Mouse (Mus musculus) lung, embryonic 16.5 days (tissue): ENCODE data around the gene Yeats2. TPM values are rescaled to one million over a fixed set of nuclear protein-coding genes. Genes with fewer than 3 reads are reported as not detected.

Source experiments
- ATAC-seq: fragments of 200-750 bp; cut with Nextera tagmentation; 2 replicates; pipeline ENCODE4 v1.8.0; 2017; ENCODE audit warnings: low read depth, mild to moderate bottlenecking, moderate library complexity
- H3K27ac ChIP-seq: fragments of 300-500 bp; sonication (generic); 2 replicates; pipeline ENCODE4 v1.5.1; 2014; ENCODE audit warnings: mild to moderate bottlenecking, control low read depth, low read length
- H3K27me3 ChIP-seq: fragments of 300-500 bp; sonication (generic); 2 replicates; pipeline ENCODE4 v1.6.1; 2014; ENCODE audit warnings: low read depth, low read length, mixed read lengths; ENCODE audit not compliant: control insufficient read depth, insufficient read depth
- H3K36me3 ChIP-seq: fragments of 300-500 bp; sonication (generic); 2 replicates; pipeline ENCODE4 v1.6.1; 2014; ENCODE audit warnings: low read length; ENCODE audit not compliant: control insufficient read depth, insufficient read depth
- H3K4me1 ChIP-seq: fragments of 300-500 bp; sonication (generic); replicated peaks from 2 replicates; pipeline ENCODE4 v1.6.1; 2014; ENCODE audit warnings: low read length, mixed read lengths; ENCODE audit not compliant: control insufficient read depth, insufficient read depth
- H3K4me2 ChIP-seq: fragments of 300-500 bp; sonication (generic); 2 replicates; pipeline ENCODE4 v1.6.1; 2014; ENCODE audit warnings: low read depth, low read length, control low read depth
- H3K4me3 ChIP-seq: fragments of 300-500 bp; sonication (generic); 2 replicates; pipeline ENCODE4 v1.5.1; 2014; ENCODE audit warnings: mild to moderate bottlenecking, low read length, control low read depth
- H3K9ac ChIP-seq: fragments of 300-500 bp; sonication (generic); 2 replicates; pipeline ENCODE4 v1.6.1; 2014; ENCODE audit warnings: low read length, control low read depth
- H3K9me3 ChIP-seq: fragments of 300-500 bp; sonication (generic); 2 replicates; pipeline ENCODE4 v1.6.1; 2016; ENCODE audit warnings: low read length; ENCODE audit not compliant: control insufficient read depth
- WGBS: fragments of 180-500 bp; shearing (Covaris S2); extraction: QIAGEN DNeasy Blood & Tissue Kit; methylation state at CpG from one replicate; pipeline ENCODE4 v1.1.7; 2014; 5-methylcytosine and 5-hydroxymethylcytosine counted together
- polyA plus RNA-seq: library from polyadenylated mRNA; unstranded; fragments of >200 nt; fragmentation: Nextera tagmentation; extraction: Ambion mirVana; gene quantifications from 2 replicates; pipeline ENCODE4 v1.2.1, GENCODE M21; 2015

Gene Yeats2
- polyA plus RNA-seq, 1 experiment from 2014 or later, result 29.7 TPM

DNA sequence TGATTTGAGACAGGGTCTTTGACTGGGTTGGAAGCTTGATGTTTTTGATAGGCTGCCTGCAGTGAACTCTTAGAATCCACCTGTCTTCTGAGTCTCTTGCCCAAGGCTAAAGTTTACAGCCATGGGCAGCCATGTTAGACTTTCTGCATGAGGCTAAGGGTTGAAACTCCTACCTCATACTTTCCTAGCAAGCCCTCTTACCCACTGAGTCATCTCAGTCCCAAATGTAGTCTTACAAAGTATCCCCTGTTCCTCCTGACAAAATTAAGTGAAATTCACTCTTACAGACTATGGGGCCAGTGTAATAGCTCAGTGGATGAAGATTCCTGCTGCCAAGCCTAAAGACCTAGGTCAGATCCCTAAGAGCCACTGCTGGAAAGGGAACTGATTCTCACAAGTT lies 106.2 kb downstream of the Yeats2 start:
- H3K4me1 ChIP-seq, result no peaks in the 10 kb centered on the region
- no peak for ATAC-seq
- no peaks in the 10 kb centered on the region for H3K9me3 ChIP-seq
- no peaks in the 10 kb centered on the region for H3K36me3 ChIP-seq
- H3K4me2 ChIP-seq, result no peak overlapping the region
- no peaks in the 10 kb centered on the region for H3K27me3 ChIP-seq
- no peak overlapping the region for H3K27ac ChIP-seq
- H3K4me3 ChIP-seq, result no peak overlapping the region
- H3K9ac ChIP-seq, result no peak overlapping the region

- Histone ChIP-seq H3K36me3 (no peaks in the 10 kb centered on the region), H3K27ac (no peak overlapping the region), H3K27me3 (no peaks in the 10 kb centered on the region), H3K9me3 (no peaks in the 10 kb centered on the region), H3K9ac (no peak overlapping the region), H3K4me2 (no peak overlapping the region), H3K4me1 (no peaks in the 10 kb centered on the region), H3K4me3 (no peak overlapping the region)
- no peak for ATAC-seq
- WGBS, result 79% methylated on average over 9 of the region's 9 CpGs
Observed at GRCm38 (mm10) chr16:20248442-20249174, 107.7 kb downstream of the Yeats2 start.

DNA sequence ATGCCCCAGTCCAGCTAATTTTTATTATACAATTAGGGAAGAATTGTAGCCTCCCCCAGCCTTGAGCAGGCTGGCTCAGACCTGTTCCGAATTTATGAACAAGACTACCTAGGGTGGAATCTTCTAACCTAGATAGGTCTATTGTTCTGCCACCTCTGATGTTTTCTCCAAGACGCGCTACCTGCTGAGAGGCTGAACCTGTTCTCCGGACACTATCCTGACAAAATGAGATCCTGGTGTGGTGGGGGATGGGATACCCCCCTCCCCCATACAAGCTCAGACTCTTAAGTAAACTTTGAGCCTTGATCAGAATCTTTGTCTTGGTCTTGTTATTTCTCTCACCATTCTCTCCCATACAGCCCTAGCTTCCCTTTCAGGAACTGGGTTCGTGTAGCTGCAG lies 117.1 kb downstream of the Yeats2 start:
- Histone ChIP-seq H3K4me2 (no peak overlapping the region), H3K4me3 (no peak overlapping the region), H3K27ac (no peak overlapping the region), H3K4me1 (no peaks in the 10 kb centered on the region), H3K36me3 (no peaks in the 10 kb centered on the region), H3K9ac (no peak overlapping the region), H3K9me3 (no peaks in the 10 kb centered on the region), H3K27me3 (no peaks in the 10 kb centered on the region)
- no peak for ATAC-seq
- WGBS, result 77% methylated on average over 5 of the region's 5 CpGs

DNA sequence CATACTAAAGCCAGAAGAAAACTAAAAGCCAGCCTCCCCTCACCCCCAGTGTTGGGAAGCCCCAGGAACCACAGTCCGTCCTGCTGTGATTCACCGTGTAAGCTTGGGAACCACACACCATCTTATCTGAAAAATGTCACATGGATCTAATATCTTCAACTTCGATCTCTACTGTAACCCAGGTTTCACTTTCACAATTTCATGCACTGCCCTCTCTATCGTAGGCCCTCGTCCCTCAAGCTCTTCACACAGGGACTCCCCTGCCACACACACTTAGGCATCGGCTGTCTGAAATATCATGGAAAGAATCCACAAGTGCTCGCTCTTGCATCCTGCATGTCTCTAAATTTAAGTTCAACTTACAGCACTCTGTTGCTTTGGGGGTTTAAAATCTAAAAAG lies 124.2 kb downstream of the Yeats2 start:
- no peak overlapping the region for H3K4me2 ChIP-seq
- no peak overlapping the region for H3K9ac ChIP-seq
- no peak for ATAC-seq
- no peak overlapping the region for H3K4me3 ChIP-seq
- WGBS, result 65% methylated on average over 7 of the region's 7 CpGs
- H3K36me3 ChIP-seq, result no peaks in the 10 kb centered on the region
- no peaks in the 10 kb centered on the region for H3K9me3 ChIP-seq
- no peaks in the 10 kb centered on the region for H3K4me1 ChIP-seq
- H3K27ac ChIP-seq, result no peak overlapping the region
- H3K27me3 ChIP-seq, result no peaks in the 10 kb centered on the region

DNA sequence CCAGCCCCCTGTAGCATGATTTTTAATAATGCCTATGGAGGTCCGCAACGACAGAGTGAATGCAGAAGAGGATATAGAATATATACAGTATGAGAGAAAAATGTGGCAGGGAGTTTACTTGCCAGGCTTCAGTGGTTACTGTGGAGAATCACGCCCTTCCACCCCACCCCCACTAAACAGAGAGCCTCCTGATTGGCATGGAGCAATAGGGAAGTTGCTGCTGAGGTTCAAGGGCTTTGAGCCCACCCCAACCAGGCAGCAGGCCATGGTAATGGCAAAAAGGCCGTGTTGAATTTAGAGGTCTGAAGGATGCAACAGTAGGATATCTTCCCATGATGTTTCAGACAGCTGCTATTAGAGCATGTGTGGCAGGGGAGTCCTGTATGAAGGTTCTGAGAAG lies 130.5 kb downstream of the Yeats2 start:
- WGBS, result 69% methylated on average over 4 of the region's 4 CpGs

GRCm38 (mm10) chr16:20272994-20273393 lies 132.1 kb downstream of the Yeats2 start:
- Histone ChIP-seq H3K27me3 (no peaks in the 10 kb centered on the region), H3K9me3 (no peaks in the 10 kb centered on the region), H3K4me2 (no peak overlapping the region), H3K4me1 (no peaks in the 10 kb centered on the region), H3K4me3 (no peak overlapping the region), H3K9ac (no peak overlapping the region), H3K36me3 (peaks cover 1% of the 10 kb centered on the region), H3K27ac (no peak overlapping the region)
- 9% methylated on average over 3 of the region's 3 CpGs for WGBS
- ATAC-seq, result no peak

More for the DNA sequence above, 130.5 kb downstream of the Yeats2 start:
- Histone ChIP-seq H3K4me2 (no peak overlapping the region), H3K36me3 (no peaks in the 10 kb centered on the region), H3K9ac (no peak overlapping the region), H3K4me1 (no peaks in the 10 kb centered on the region), H3K27me3 (no peaks in the 10 kb centered on the region), H3K9me3 (no peaks in the 10 kb centered on the region), H3K27ac (no peak overlapping the region), H3K4me3 (no peak overlapping the region)
- ATAC-seq, result no peak

DNA sequence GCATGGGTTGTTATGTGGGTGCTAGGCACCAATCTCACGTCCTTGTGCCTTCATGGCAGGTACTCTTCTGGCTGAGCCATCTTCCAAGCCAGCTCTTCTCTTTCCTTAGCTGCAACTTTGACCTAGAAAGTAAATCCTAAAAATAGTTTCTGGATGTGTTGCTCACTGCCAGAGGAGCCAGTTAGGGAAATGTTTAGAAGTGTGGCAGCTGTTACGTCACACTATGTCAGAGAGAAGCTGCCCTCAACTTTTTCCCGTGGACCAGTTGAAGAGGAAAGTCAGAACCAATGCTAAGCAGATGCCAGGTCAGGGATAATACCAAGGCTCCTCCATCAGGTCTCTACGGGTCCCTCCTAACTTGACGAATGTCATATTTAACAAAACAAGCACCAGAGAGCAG lies 138.5 kb downstream of the Yeats2 start:
- Histone ChIP-seq H3K4me2 (no peak overlapping the region), H3K4me3 (no peak overlapping the region), H3K4me1 (no peaks in the 10 kb centered on the region), H3K27ac (no peak overlapping the region), H3K9ac (no peak overlapping the region), H3K27me3 (no peaks in the 10 kb centered on the region), H3K9me3 (no peaks in the 10 kb centered on the region), H3K36me3 (peaks cover 23% of the 10 kb centered on the region)
- 81% methylated on average over 5 of the region's 5 CpGs for WGBS
- no peak for ATAC-seq

DNA sequence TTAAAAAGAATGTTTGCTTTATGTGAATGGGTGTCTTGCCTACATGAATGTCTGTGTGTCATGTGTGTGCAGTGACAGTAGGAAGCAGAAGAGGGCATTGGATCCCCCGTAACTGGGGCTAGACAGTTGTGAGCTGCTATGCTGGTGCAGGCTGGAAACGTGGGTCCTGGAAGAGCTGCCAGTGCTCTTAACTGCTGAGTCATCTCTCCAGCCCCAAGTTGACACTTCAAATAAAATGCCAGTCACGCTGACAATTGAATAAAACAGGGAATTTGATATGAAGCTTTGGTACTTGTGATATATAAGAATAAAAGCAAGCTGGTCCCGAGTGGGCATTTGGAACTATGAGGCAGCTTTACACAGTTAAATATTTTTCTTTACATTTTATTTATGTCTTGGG lies 139.4 kb downstream of the Yeats2 start:
- Histone ChIP-seq H3K4me1 (no peaks in the 10 kb centered on the region), H3K4me2 (no peak overlapping the region), H3K9ac (no peak overlapping the region), H3K27ac (no peak overlapping the region), H3K36me3 (peaks cover 26% of the 10 kb centered on the region), H3K9me3 (no peaks in the 10 kb centered on the region), H3K4me3 (no peak overlapping the region), H3K27me3 (no peaks in the 10 kb centered on the region)
- ATAC-seq, result no peak
- WGBS, result 72% methylated on average over 4 of the region's 4 CpGs
